In genomic region chr13:69002631-69003030, GRCm38 (mm10) we compare ENCODE assay signal across 17 mouse cellular contexts. TPM values are rescaled to one million over a fixed set of nuclear protein-coding genes. Genes with fewer than 3 reads are reported as not detected.
A peak's percentile ranks its signal among the peaks of the same experiment; 100 is the strongest.
DNase-seq lines count a peak whose midpoint lies in the region; ATAC-seq and TF ChIP-seq lines count a peak whose summit lies in the region.
"Had no signal": no experiment of that assay in that cellular context is flagged by ENCODE, and none has a peak within 500 bp of the region (broad histone marks: within the 10 kb centered on the region; RNA-seq: fewer than 3 reads in every experiment).

No protein-coding gene starts in this region.

- peaks cover 9% of the 10 kb centered on the region; the same call in 1 of the 2 replicates for H3K27me3 ChIP-seq in intestine, embryonic 16.5 days (replicated peaks; ENCODE audit: control insufficient read depth, insufficient read depth, low read length)
- H3K27me3 ChIP-seq in liver, embryonic 13.5 days: peaks cover 35% of the 10 kb centered on the region
- H3K27me3 ChIP-seq in stomach, embryonic 14.5 days (ENCODE audit: control insufficient read depth, insufficient read depth, low read length): no peaks in the 10 kb centered on the region
- H3K27me3 ChIP-seq: CH12.LX had no signal

- WGBS in intestine, embryonic 16.5 days: 57% methylated on average over 5 of the region's 5 CpGs
- WGBS in liver, embryonic 13.5 days (ENCODE audit: insufficient replicate concordance): 48% methylated on average over 5 of the region's 5 CpGs
- 54% methylated on average over 5 of the region's 5 CpGs for WGBS in stomach, embryonic 14.5 days

- DNase-seq in left cerebral cortex, adult 2 months (ENCODE audit: extremely low spot score in 1 of 2, low spot score in 2 of 2): no peak
- no peak for DNase-seq in left cerebral cortex, adult 9 months (ENCODE audit: low spot score in 2 of 2)
- DNase-seq in liver, embryonic 13.5 days: no peak
- DNase-seq in urinary bladder, postnatal 14 days (ENCODE audit: low spot score): no peak
- DNase-seq in urinary bladder, postnatal 25 days (ENCODE audit: low spot score): no peak
- no peak for DNase-seq in left cerebral cortex, adult 8-10 months (ENCODE audit: low spot score in 2 of 2)
- DNase-seq: cerebellum, adult 9-11 months; cerebellum, postnatal 36 days; gastrocnemius, adult 2 months; gastrocnemius, postnatal 25 days had no signal

- TF ChIP-seq CTCF in left cerebral cortex, adult 2 months (IDR thresholded peaks at IDR 0.05): no peak

- peak overlapping the region; percentile 1; the same call in 1 of the 2 replicates for H3K27ac ChIP-seq in left cerebral cortex, adult 2 months
- no peak overlapping the region for H3K27ac ChIP-seq in intestine, embryonic 16.5 days (ENCODE audit: low read length)
- H3K27ac ChIP-seq in liver, embryonic 13.5 days: no peak overlapping the region
- H3K27ac ChIP-seq in stomach, embryonic 14.5 days (ENCODE audit: low read length): no peak overlapping the region
- H3K27ac ChIP-seq: embryonic facial prominence, embryonic 13.5 days; forebrain, embryonic 12.5 days; gastrocnemius, adult 2 months; hindbrain, embryonic 13.5 days had no signal

- no peak overlapping the region for H3K4me3 ChIP-seq in left cerebral cortex, adult 2 months
- no peak overlapping the region for H3K4me3 ChIP-seq in intestine, embryonic 16.5 days (ENCODE audit: low read length)
- H3K4me3 ChIP-seq in liver, embryonic 13.5 days (replicated peaks): no peak overlapping the region
- no peak overlapping the region for H3K4me3 ChIP-seq in stomach, embryonic 14.5 days (ENCODE audit: low read depth, low read length)
- H3K4me3 ChIP-seq: embryonic facial prominence, embryonic 13.5 days; forebrain, embryonic 12.5 days; gastrocnemius, adult 2 months; hindbrain, embryonic 13.5 days had no signal

- intact Hi-C loops in left cerebral cortex, adult 2 months (cut with DNase I): loop anchor here (1.0 to 10.0 kb wide), 4 partner anchors 72 to 480 kb away; no protein-coding TSS in a partner anchor

- H3K9me3 ChIP-seq in intestine, embryonic 16.5 days (ENCODE audit: control insufficient read depth, low read length): no peaks in the 10 kb centered on the region
- no peaks in the 10 kb centered on the region for H3K9me3 ChIP-seq in liver, embryonic 13.5 days (replicated peaks)
- no peaks in the 10 kb centered on the region for H3K9me3 ChIP-seq in stomach, embryonic 14.5 days (ENCODE audit: control insufficient read depth, low read depth, low read length)
- H3K9me3 ChIP-seq: embryonic facial prominence, embryonic 13.5 days; forebrain, embryonic 12.5 days; hindbrain, embryonic 13.5 days had no signal

- peaks cover 4% of the 10 kb centered on the region; the same call in 1 of the 2 replicates for H3K4me1 ChIP-seq in intestine, embryonic 16.5 days (ENCODE audit: control insufficient read depth, insufficient read depth, low read length)
- no peaks in the 10 kb centered on the region for H3K4me1 ChIP-seq in liver, embryonic 13.5 days (replicated peaks)
- 0 out of 2 replicates have a peak, but pooled peaks cover 4% of the 10 kb centered on the region for H3K4me1 ChIP-seq in stomach, embryonic 14.5 days (ENCODE audit: control insufficient read depth, insufficient read depth, low read length)

- ATAC-seq in intestine, embryonic 16.5 days: peak; percentile 40; the same call in 1 of the 2 replicates
- ATAC-seq in liver, embryonic 13.5 days (ENCODE audit: low read depth): peak; percentile 65; the same call in 1 of the 2 replicates
- 0 out of 2 replicates have a peak, but pooled peaks have one; percentile 53 for ATAC-seq in stomach, embryonic 14.5 days (ENCODE audit: insufficient number of reproducible peaks, insufficient read depth, low FRiP score, low read depth)

- H3K4me2 ChIP-seq in intestine, embryonic 16.5 days (ENCODE audit: low read depth, low read length): no peak overlapping the region
- H3K4me2 ChIP-seq in liver, embryonic 13.5 days: no peak overlapping the region
- no peak overlapping the region for H3K4me2 ChIP-seq in stomach, embryonic 14.5 days (replicated peaks; ENCODE audit: low read depth, low read length)
- H3K4me2 ChIP-seq: embryonic facial prominence, embryonic 13.5 days; forebrain, embryonic 12.5 days; hindbrain, embryonic 13.5 days had no signal

- H3K9ac ChIP-seq in intestine, embryonic 16.5 days (ENCODE audit: low read depth, low read length): no peak overlapping the region
- no peak overlapping the region for H3K9ac ChIP-seq in liver, embryonic 13.5 days
- no peak overlapping the region for H3K9ac ChIP-seq in stomach, embryonic 14.5 days (replicated peaks; ENCODE audit: low read depth, low read length)
- H3K9ac ChIP-seq: embryonic facial prominence, embryonic 13.5 days; forebrain, embryonic 12.5 days; hindbrain, embryonic 13.5 days had no signal

- H3K36me3 ChIP-seq in intestine, embryonic 16.5 days (ENCODE audit: control insufficient read depth, insufficient read depth, low read length): no peaks in the 10 kb centered on the region
- no peaks in the 10 kb centered on the region for H3K36me3 ChIP-seq in liver, embryonic 13.5 days
- no peaks in the 10 kb centered on the region for H3K36me3 ChIP-seq in stomach, embryonic 14.5 days (ENCODE audit: control insufficient read depth, insufficient read depth, low read length)
- H3K36me3 ChIP-seq: embryonic facial prominence, embryonic 13.5 days; forebrain, embryonic 12.5 days; hindbrain, embryonic 13.5 days had no signal

RNA-seq across cellular contexts. Expression of gene Adcy2, which starts 3.3 kb away (rescaled TPM):
- total RNA-seq in left cerebral cortex, adult 2 months (2021): 100 to 1,000 TPM; 130 to 135 TPM
- polyA plus RNA-seq in intestine, embryonic 16.5 days (2015; fragmentation: Nextera tagmentation; extraction: Ambion mirVana): 1.1 and 1.5 TPM in 2 replicates
- 0.31 and 0.33 TPM in 2 replicates for polyA plus RNA-seq in liver, embryonic 13.5 days (2015; fragmentation: Nextera tagmentation; extraction: Ambion mirVana)
- polyA plus RNA-seq in stomach, embryonic 14.5 days (2014; fragmentation: Nextera tagmentation; extraction: Ambion mirVana): 4.7 and 5.0 TPM in 2 replicates
- total RNA-seq in left cerebral cortex, adult 8-10 months (2022): 100 to 1,000 TPM; 113 to 130 (median 124) TPM
- total RNA-seq: CH12.LX; granulocyte monocyte progenitor cell, adult 5-6 weeks had no signal
